Mouse (Mus musculus) cerebellum, adult 2 months (tissue): ENCODE results near the gene E2f4. TPM values are rescaled to one million over a fixed set of nuclear protein-coding genes. Genes with fewer than 3 reads are reported as not detected.

Source experiments
- DNase-seq, 2 experiments: peaks; one replicate each; pipeline ENCODE4 v3.0.0; 2021
- H3K27ac ChIP-seq: fragments of 200-500 bp; 2 replicates; pipeline ENCODE4 v1.5.1; 2012; ENCODE audit warnings: low read length, control low read depth, inconsistent platforms; ENCODE audit not compliant: insufficient read depth
- H3K27me3 ChIP-seq: fragments of 200-500 bp; 2 replicates; pipeline ENCODE4 v1.6.1; 2012; ENCODE audit warnings: inconsistent platforms, mild to moderate bottlenecking, low read length, moderate library complexity; ENCODE audit not compliant: control insufficient read depth, insufficient read depth
- H3K4me1 ChIP-seq: fragments of 200-500 bp; 2 replicates; pipeline ENCODE4 v1.6.1; 2011; ENCODE audit warnings: low read length; ENCODE audit not compliant: control insufficient read depth, insufficient read depth
- H3K4me3 ChIP-seq: fragments of 200-500 bp; replicated peaks from 2 replicates; pipeline ENCODE3; 2011; ENCODE audit warnings: mild to moderate bottlenecking, low read depth, low read length, control low read depth; ENCODE audit not compliant: insufficient read depth
- CTCF ChIP-seq: fragments of 200-500 bp; IDR thresholded peaks from 2 replicates; pipeline ENCODE4 v1.5.1; 2011; ENCODE audit warnings: low read depth, mild to moderate bottlenecking, control low read depth, low read length, moderate library complexity, borderline replicate concordance; ENCODE audit not compliant: insufficient read depth
- POLR2A ChIP-seq: fragments of 200-500 bp; IDR thresholded peaks from 2 replicates; pipeline ENCODE4 v1.6.1; 2011; ENCODE audit warnings: low read length, control low read depth, borderline replicate concordance; ENCODE audit not compliant: insufficient read depth
- WGBS: fragments of 180-500 bp; shearing (Covaris S2); methylation state at CpG from one replicate; pipeline ENCODE4 v1.1.7; 2018; 5-methylcytosine and 5-hydroxymethylcytosine counted together
- polyA plus RNA-seq: library from polyadenylated mRNA; depleted of rRNA; stranded (reverse); fragments of >200 nt; gene quantifications from 2 replicates; pipeline ENCODE4 v1.2.3, GENCODE M21; 2012

E2f4 gene
- polyA plus RNA-seq, 1 experiment, result 81.6 TPM

GRCm38 (mm10) chr8:105292471-105292870, 5.0 kb upstream of the E2f4 start:
- peak overlapping the region; percentile 78 for H3K27ac ChIP-seq
- peak overlapping the region; percentile 45 for H3K4me3 ChIP-seq
- H3K4me1 ChIP-seq, result peaks cover 34% of the 10 kb centered on the region
- peak; percentile 55 to 62 for DNase-seq
- WGBS, result 50% methylated on average over 7 of the region's 7 CpGs
- TF ChIP-seq CTCF, result no peak
- TF ChIP-seq POLR2A, result no peak
- H3K27me3 ChIP-seq, result no peaks in the 10 kb centered on the region

- Histone ChIP-seq H3K4me1 (peaks cover 35% of the 10 kb centered on the region), H3K27me3 (no peaks in the 10 kb centered on the region), H3K4me3 (peak overlapping the region; percentile 45), H3K27ac (peak overlapping the region; percentile 78)
- peak; percentile 86 to 87 for DNase-seq
- WGBS, result 10% methylated on average over 19 of the region's 19 CpGs
- TF ChIP-seq CTCF (no peak), POLR2A (no peak)
Observed at GRCm38 (mm10) chr8:105293405-105293804, 4.1 kb upstream of the E2f4 start.

- Histone ChIP-seq H3K4me1 (peaks cover 40% of the 10 kb centered on the region), H3K27ac (peak overlapping the region; percentile 1), H3K27me3 (no peaks in the 10 kb centered on the region), H3K4me3 (no peak overlapping the region)
- WGBS, result 68% methylated on average over 9 of the region's 9 CpGs
- TF ChIP-seq CTCF, result no peak
- TF ChIP-seq POLR2A, result no peak
- no peak for DNase-seq
Observed at GRCm38 (mm10) chr8:105294776-105295175, 2.7 kb upstream of the E2f4 start.

GRCm38 (mm10) chr8:105295256-105295655, 2.2 kb upstream of the E2f4 start:
- DNase-seq, result no peak
- H3K4me3 ChIP-seq, result no peak overlapping the region
- TF ChIP-seq POLR2A (no peak), CTCF (no peak)
- peaks cover 36% of the 10 kb centered on the region for H3K4me1 ChIP-seq
- WGBS, result 61% methylated on average over 11 of the region's 11 CpGs
- peak overlapping the region; percentile 8; the same call in 1 of the 2 replicates for H3K27ac ChIP-seq
- H3K27me3 ChIP-seq, result no peaks in the 10 kb centered on the region

GRCm38 (mm10) chr8:105295895-105296573, 1.4 kb upstream of the E2f4 start, which contains the start of gene Exoc3l:
Gene Exoc3l (minus strand): TSS chr8:105296101.
- no peak for DNase-seq
- H3K27me3 ChIP-seq, result no peaks in the 10 kb centered on the region
- peak within 1 kb of the TSS; percentile 8 for H3K27ac ChIP-seq
- peaks cover 36% of the 10 kb centered on the region for H3K4me1 ChIP-seq
- no peak for TF ChIP-seq POLR2A
- no peak for TF ChIP-seq CTCF
- H3K4me3 ChIP-seq, result no peak within 1 kb of the TSS
- WGBS, result 47% methylated on average over 11 of the region's 11 CpGs

GRCm38 (mm10) chr8:105298351-105299252, 1.1 kb downstream of the E2f4 start:
- Histone ChIP-seq H3K4me1 (peaks cover 24% of the 10 kb centered on the region), H3K4me3 (peak overlapping the region; percentile 92), H3K27ac (no peak overlapping the region), H3K27me3 (no peaks in the 10 kb centered on the region)
- DNase-seq, result no peak
- TF ChIP-seq CTCF (no peak), POLR2A (no peak)
- WGBS, result 29% methylated on average over 18 of the region's 18 CpGs

GRCm38 (mm10) chr8:105299962-105300361, 2.5 kb downstream of the E2f4 start:
- Histone ChIP-seq H3K27ac (no peak overlapping the region), H3K27me3 (no peaks in the 10 kb centered on the region), H3K4me3 (no peak overlapping the region), H3K4me1 (peaks cover 24% of the 10 kb centered on the region)
- TF ChIP-seq CTCF (no peak), POLR2A (no peak)
- WGBS, result 94% methylated on average over 8 of the region's 8 CpGs
- no peak for DNase-seq

- no peak for TF ChIP-seq CTCF
- no peak for TF ChIP-seq POLR2A
- 70% methylated on average over 8 of the region's 8 CpGs for WGBS
- Histone ChIP-seq H3K4me3 (no peak overlapping the region), H3K4me1 (peaks cover 41% of the 10 kb centered on the region), H3K27me3 (no peaks in the 10 kb centered on the region), H3K27ac (no peak overlapping the region)
- no peak for DNase-seq
Observed at GRCm38 (mm10) chr8:105303396-105303795, 5.9 kb downstream of the E2f4 start.
